Mouse (Mus musculus) liver, embryonic 14.5 days (tissue): ENCODE measurements around the gene Slc35e1. TPM values are rescaled to one million over a fixed set of nuclear protein-coding genes. Genes with fewer than 3 reads are reported as not detected.
A peak's percentile ranks its signal among the peaks of the same experiment; 100 is the strongest.

Experiments used
- ATAC-seq: fragments of 200-750 bp; cut with Nextera tagmentation; 2 replicates; pipeline ENCODE4 v1.8.0; 2017; ENCODE audit warnings: moderate number of reproducible peaks, mild to moderate bottlenecking, moderate library complexity; ENCODE audit not compliant: insufficient read depth
- DNase-seq, 3 experiments: peaks; one replicate each; pipeline ENCODE4 v3.0.0-alpha.2; 2012 to 2013; ENCODE audit warnings: low read depth in 3 of 3, low spot score in 3 of 3
- H3K27ac ChIP-seq: fragments of 300-500 bp; sonication (generic); 2 replicates; pipeline ENCODE4 v1.5.1; 2014; ENCODE audit warnings: moderate library complexity, mild to moderate bottlenecking, control low read depth, inconsistent platforms
- H3K27me3 ChIP-seq: fragments of 300-500 bp; sonication (generic); 2 replicates; pipeline ENCODE4 v1.6.1; 2014; ENCODE audit warnings: mild to moderate bottlenecking, low read length, moderate library complexity; ENCODE audit not compliant: control insufficient read depth, insufficient read depth
- H3K36me3 ChIP-seq: fragments of 300-500 bp; sonication (generic); replicated peaks from 2 replicates; pipeline ENCODE4 v1.6.1; 2014; ENCODE audit warnings: low read depth; ENCODE audit not compliant: control insufficient read depth, insufficient read depth
- H3K4me1 ChIP-seq, 2 experiments: fragments of 200-500 bp in 1 of 2; fragments of 300-500 bp in 1 of 2; sonication (generic) in 1 of 2; replicated peaks; 2 replicates each; pipeline ENCODE4 v1.6.1; 2012 to 2014; ENCODE audit warnings: antibody characterized with exemption in 1 of 2, inconsistent platforms in 1 of 2, low read length in 1 of 2; ENCODE audit not compliant: control insufficient read depth in 2 of 2, insufficient read depth in 2 of 2
- H3K4me2 ChIP-seq: fragments of 300-500 bp; sonication (generic); 2 replicates; pipeline ENCODE4 v1.6.1; 2014; ENCODE audit warnings: low read depth, mild to moderate bottlenecking, control low read depth, moderate library complexity
- H3K4me3 ChIP-seq, 2 experiments: fragments of 200-500 bp in 1 of 2; fragments of 300-500 bp in 1 of 2; sonication (generic) in 1 of 2; 2 replicates each; pipeline ENCODE4 v1.5.1; 2012 to 2014; ENCODE audit warnings: low read depth in 2 of 2, low read length in 2 of 2, mild to moderate bottlenecking in 2 of 2, control low read depth in 1 of 2, inconsistent platforms in 1 of 2, moderate library complexity in 1 of 2; ENCODE audit not compliant: insufficient read depth in 1 of 2
- H3K9ac ChIP-seq: fragments of 300-500 bp; sonication (generic); replicated peaks from 2 replicates; pipeline ENCODE4 v1.6.1; 2014; ENCODE audit warnings: mild to moderate bottlenecking, control low read depth, moderate library complexity
- H3K9me3 ChIP-seq: fragments of 300-500 bp; sonication (generic); 2 replicates; pipeline ENCODE4 v1.6.1; 2016; ENCODE audit warnings: low read length, mixed read lengths; ENCODE audit not compliant: control insufficient read depth
- CTCF ChIP-seq: IDR thresholded peaks from 2 replicates; pipeline ENCODE4 v1.5.1; 2016; ENCODE audit warnings: antibody characterized with exemption, low read depth, control low read depth
- EP300 ChIP-seq: IDR thresholded peaks from 2 replicates; pipeline ENCODE4 v1.6.1; 2016; ENCODE audit warnings: antibody characterized with exemption, low read depth
- WGBS: fragments of 180-500 bp; shearing (Covaris S2); extraction: QIAGEN DNeasy Blood & Tissue Kit; methylation state at CpG from one replicate; pipeline ENCODE4 v1.1.7; 2014; ENCODE audit not compliant: insufficient replicate concordance; 5-methylcytosine and 5-hydroxymethylcytosine counted together
- polyA plus RNA-seq, 2 experiments: library from polyadenylated mRNA; depleted of rRNA in 1 of 2; stranded (reverse) in 1 of 2; unstranded in 1 of 2; fragments of >200 nt; fragmentation: Nextera tagmentation in 1 of 2; extraction: Ambion mirVana in 1 of 2; gene quantifications; 2 replicates each; pipeline versions ENCODE4 v1.2.1 to v1.2.3; 2012 to 2014

The Slc35e1 gene
- polyA plus RNA-seq (2012; rRNA removed) (7.9 and 8.9 TPM in 2 replicates), polyA plus RNA-seq (2014; fragmentation: Nextera tagmentation; extraction: Ambion mirVana) (4.1 and 4.3 TPM in 2 replicates)

DNA sequence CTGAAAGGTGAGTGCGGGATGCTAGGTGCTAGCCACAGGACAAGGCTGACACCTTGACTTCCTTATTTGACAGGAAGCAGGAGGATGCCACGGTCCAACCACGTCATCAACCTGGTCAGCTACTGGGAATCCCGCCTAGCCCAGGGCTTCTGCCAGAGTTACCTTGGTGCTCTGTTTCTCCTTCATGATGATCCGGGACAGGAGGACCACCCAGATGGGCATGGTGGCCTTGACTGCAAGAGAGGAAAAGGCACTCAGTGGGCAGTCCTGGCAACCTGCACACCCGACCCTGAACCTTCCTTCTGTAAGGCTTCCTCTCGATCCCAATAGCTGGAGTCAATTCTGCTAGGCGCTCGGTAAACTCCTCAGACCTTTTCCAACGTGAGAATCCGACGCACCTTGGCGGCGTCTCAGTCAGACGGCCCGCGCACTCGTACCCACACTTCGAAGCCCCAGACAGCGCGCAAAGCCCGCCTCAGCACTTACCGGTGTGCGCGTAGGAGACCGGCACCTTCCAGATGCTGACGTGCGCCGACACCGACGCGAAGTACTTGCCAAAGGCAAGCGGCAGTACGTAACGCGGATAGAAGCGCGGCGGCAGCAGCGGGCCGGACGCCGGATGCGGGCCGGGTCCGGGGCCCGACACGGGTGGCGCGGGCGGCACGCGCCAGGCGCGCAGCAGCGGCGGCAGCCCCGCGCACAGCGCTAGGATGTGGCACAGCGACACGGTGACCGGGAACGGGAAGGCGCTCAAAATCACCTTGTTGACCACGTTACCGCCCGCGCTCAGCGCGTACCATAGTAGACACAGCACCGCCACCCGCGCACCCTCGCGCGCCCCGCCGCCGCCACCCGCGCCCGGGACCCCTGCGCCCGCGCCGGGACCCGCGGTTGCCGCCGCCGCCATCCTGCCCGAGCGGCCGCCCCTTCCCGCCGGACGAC lies at the start of gene Slc35e1:
Slc35e1 (minus strand) TSS at position 935 of the 942 bp plus-strand sequence.
- no peaks in the 10 kb centered on the region for H3K9me3 ChIP-seq
- H3K4me2 ChIP-seq, result peak within 1 kb of the TSS; percentile 97
- H3K36me3 ChIP-seq, result peaks cover 25% of the 10 kb centered on the region
- TF ChIP-seq CTCF (0 out of 2 replicates have a peak, but pooled peaks have one; percentile 7), EP300 (no peak)
- peak within 1 kb of the TSS; percentile 90 to 94 for H3K4me3 ChIP-seq
- DNase-seq (peak in 2 of 3 experiments; percentile 23 to 31), ATAC-seq (peak; percentile 47)
- H3K27ac ChIP-seq, result peak within 1 kb of the TSS; percentile 72
- H3K4me1 ChIP-seq, result peaks cover 9 to 17% of the 10 kb centered on the region in 2 experiments
- no peaks in the 10 kb centered on the region for H3K27me3 ChIP-seq
- WGBS, result under 1% methylated on average over 87 of the region's 98 CpGs
- H3K9ac ChIP-seq, result peak within 1 kb of the TSS; percentile 89

DNA sequence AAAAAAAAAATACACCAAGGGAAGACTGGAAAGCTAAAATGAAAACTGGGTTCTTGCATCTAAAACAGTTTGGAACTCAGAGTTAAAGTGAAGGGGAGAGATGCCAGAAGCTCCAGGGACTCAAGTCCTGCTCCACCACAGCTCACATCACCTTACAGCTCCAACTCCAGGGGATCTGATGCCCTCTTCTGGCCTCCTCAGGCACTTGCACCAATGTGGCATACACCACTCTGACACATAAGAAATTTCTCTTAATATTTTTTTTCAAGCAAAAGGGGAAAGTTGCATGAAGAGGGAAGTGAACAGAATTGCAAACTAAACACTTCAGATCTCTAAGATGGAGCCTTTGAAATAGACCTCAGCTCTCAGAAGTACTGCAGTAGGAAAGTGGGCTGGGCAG lies 46.8 kb upstream of the Slc35e1 start:
- Histone ChIP-seq H3K27me3 (no peaks in the 10 kb centered on the region), H3K9me3 (no peaks in the 10 kb centered on the region), H3K4me1 (no peaks in the 10 kb centered on the region), H3K9ac (no peak overlapping the region), H3K36me3 (peaks cover 1% of the 10 kb centered on the region), H3K4me3 (no peak overlapping the region), H3K27ac (no peak overlapping the region), H3K4me2 (no peak overlapping the region)
- no peak for DNase-seq
- no peak for ATAC-seq
- TF ChIP-seq EP300 (no peak), CTCF (peak; percentile 61)

- no peak overlapping the region for H3K4me3 ChIP-seq
- H3K4me2 ChIP-seq, result no peak overlapping the region
- no peaks in the 10 kb centered on the region for H3K36me3 ChIP-seq
- WGBS, result 73% methylated on average over 3 of the region's 3 CpGs
- ATAC-seq, result no peak
- no peaks in the 10 kb centered on the region for H3K9me3 ChIP-seq
- DNase-seq, result no peak
- no peaks in the 10 kb centered on the region for H3K4me1 ChIP-seq
- no peaks in the 10 kb centered on the region for H3K27me3 ChIP-seq
- no peak for TF ChIP-seq EP300
- no peak for TF ChIP-seq CTCF
- no peak overlapping the region for H3K27ac ChIP-seq
- no peak overlapping the region; the same call in 1 of the 2 replicates for H3K9ac ChIP-seq
Measured at GRCm38 (mm10) chr8:72534888-72535287, 42.5 kb upstream of the Slc35e1 start.

DNA sequence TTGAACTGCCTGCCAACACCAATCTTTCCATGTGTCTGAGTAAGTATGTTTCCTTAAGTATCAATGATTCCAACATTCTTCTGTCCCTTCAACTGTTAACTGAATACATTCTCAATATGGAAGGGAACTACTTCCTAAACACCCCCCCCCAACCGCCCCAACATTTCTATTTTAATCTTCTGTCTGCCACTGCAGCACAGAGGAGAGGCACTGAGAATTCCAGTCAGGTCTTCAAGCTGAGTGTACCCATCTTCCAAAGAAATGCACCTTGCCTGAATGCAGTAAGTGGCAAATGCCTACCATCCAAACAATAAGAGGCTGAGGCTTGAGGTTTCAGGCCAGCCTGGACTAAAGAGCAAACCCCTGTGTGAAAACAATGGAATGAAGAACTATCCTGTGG lies 39.7 kb upstream of the Slc35e1 start:
- H3K36me3 ChIP-seq, result no peaks in the 10 kb centered on the region
- no peaks in the 10 kb centered on the region for H3K27me3 ChIP-seq
- TF ChIP-seq CTCF (no peak), EP300 (no peak)
- ATAC-seq, result no peak
- H3K4me1 ChIP-seq, result no peaks in the 10 kb centered on the region
- no peak overlapping the region for H3K9ac ChIP-seq
- DNase-seq, result no peak
- H3K9me3 ChIP-seq, result no peaks in the 10 kb centered on the region
- H3K4me2 ChIP-seq, result no peak overlapping the region
- 63% methylated on average over 1 of the region's 1 CpGs for WGBS
- H3K4me3 ChIP-seq, result no peak overlapping the region
- H3K27ac ChIP-seq, result no peak overlapping the region

DNA sequence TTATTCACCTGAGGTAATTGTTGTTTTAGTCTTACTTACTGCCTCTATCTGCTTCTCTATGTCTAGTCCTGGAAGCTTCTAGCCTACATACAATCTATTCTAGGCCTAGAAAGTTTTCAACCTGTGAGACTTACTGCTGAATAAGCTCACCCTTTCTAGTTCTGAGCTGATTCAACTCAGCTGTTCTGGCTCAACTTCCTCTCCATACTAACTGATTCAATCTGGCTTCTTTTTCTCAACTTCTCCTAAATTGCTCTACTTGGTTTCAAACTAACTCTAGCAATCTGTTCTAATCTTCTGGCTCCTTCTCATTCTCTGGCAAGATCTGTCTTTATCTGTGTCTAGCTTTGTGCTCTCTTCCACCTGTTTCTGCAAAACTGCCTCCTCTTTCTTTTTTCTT lies 29.5 kb upstream of the Slc35e1 start:
- ATAC-seq (no peak), DNase-seq (no peak)
- H3K4me3 ChIP-seq, result no peak overlapping the region
- no peak for TF ChIP-seq EP300
- no peak for TF ChIP-seq CTCF
- 0 out of 4 replicates have a peak, but pooled peaks cover 0 to 2% of the 10 kb centered on the region in 2 experiments for H3K4me1 ChIP-seq
- no peaks in the 10 kb centered on the region for H3K27me3 ChIP-seq
- H3K4me2 ChIP-seq, result no peak overlapping the region
- no peaks in the 10 kb centered on the region for H3K9me3 ChIP-seq
- H3K36me3 ChIP-seq, result no peaks in the 10 kb centered on the region
- H3K27ac ChIP-seq, result no peak overlapping the region
- H3K9ac ChIP-seq, result no peak overlapping the region
